Mouse (Mus musculus) liver, adult 2 months (tissue): Measurements from ENCODE around the gene Med15.

Experiments used
- CTCF ChIP-seq: fragments of 200-500 bp; IDR thresholded peaks from 2 replicates; pipeline ENCODE4 v1.5.1; 2011; ENCODE audit warnings: low read depth, low read length, control low read depth
- POLR2A ChIP-seq: fragments of 200-500 bp; IDR thresholded peaks from 2 replicates; pipeline ENCODE4 v1.6.1; 2011; ENCODE audit warnings: low read length, control low read depth; ENCODE audit not compliant: insufficient read depth; ENCODE audit errors: extremely low read depth

GRCm38 (mm10) chr16:17616212-17616611, 116.5 kb downstream of the Med15 start:
- TF ChIP-seq CTCF (no peak), POLR2A (no peak)
